Mouse (Mus musculus): Measurements from ENCODE around the gene Slc6a8. TPM values are rescaled to one million over a fixed set of nuclear protein-coding genes. Genes with fewer than 3 reads are reported as not detected.

Slc6a8 gene
- polyA plus RNA-seq, 1 experiment from 2014 or later, result 2.4 TPM

- 0 out of 2 replicates have a peak, but pooled peaks have one; percentile 22 for ATAC-seq (replicated peaks; ENCODE audit: low FRiP score)
- Histone ChIP-seq H3K27me3 (replicated peaks; ENCODE audit: control insufficient read depth, insufficient read depth, low read length) (peaks cover 26% of the 10 kb centered on the region), H3K36me3 (ENCODE audit: control insufficient read depth, insufficient read depth, low read length) (no peaks in the 10 kb centered on the region), H3K9me3 (ENCODE audit: control insufficient read depth, low read length) (no peaks in the 10 kb centered on the region), H3K4me1 (replicated peaks; ENCODE audit: control insufficient read depth, insufficient read depth, low read length) (no peaks in the 10 kb centered on the region), H3K27ac (ENCODE audit: low read depth, low read length) (no peak overlapping the region), H3K4me3 (ENCODE audit: low read depth, low read length) (peak overlapping the region; percentile 60), H3K4me2 (peak overlapping the region; percentile 75), H3K9ac (ENCODE audit: low read depth, low read length) (peak overlapping the region; percentile 65; the same call in 1 of the 2 replicates)
- peak; percentile 36 for DNase-seq (ENCODE audit: low spot score)
- 29% methylated on average over 20 of the region's 20 CpGs for WGBS
These were observed 1.2 kb downstream of the Slc6a8 start for GRCm38 (mm10) chrX:73673968-73674661.

- DNase-seq (ENCODE audit: low spot score), result no peak
- ATAC-seq (replicated peaks; ENCODE audit: low FRiP score), result no peak
- H3K9me3 ChIP-seq (ENCODE audit: control insufficient read depth, low read length), result no peaks in the 10 kb centered on the region
- peaks cover 26% of the 10 kb centered on the region for H3K27me3 ChIP-seq (replicated peaks; ENCODE audit: control insufficient read depth, insufficient read depth, low read length)
- H3K4me3 ChIP-seq (ENCODE audit: low read depth, low read length), result no peak overlapping the region
- WGBS, result 55% methylated on average over 2 of the region's 2 CpGs
- no peak overlapping the region for H3K27ac ChIP-seq (ENCODE audit: low read depth, low read length)
- H3K9ac ChIP-seq (ENCODE audit: low read depth, low read length), result no peak overlapping the region
- no peaks in the 10 kb centered on the region for H3K4me1 ChIP-seq (replicated peaks; ENCODE audit: control insufficient read depth, insufficient read depth, low read length)
- no peak overlapping the region for H3K4me2 ChIP-seq
- no peaks in the 10 kb centered on the region for H3K36me3 ChIP-seq (ENCODE audit: control insufficient read depth, insufficient read depth, low read length)
These were observed 2.3 kb downstream of the Slc6a8 start for GRCm38 (mm10) chrX:73675231-73675630.

- Histone ChIP-seq H3K4me2 (no peak overlapping the region), H3K27me3 (replicated peaks; ENCODE audit: control insufficient read depth, insufficient read depth, low read length) (peaks cover 26% of the 10 kb centered on the region), H3K9me3 (ENCODE audit: control insufficient read depth, low read length) (no peaks in the 10 kb centered on the region), H3K27ac (ENCODE audit: low read depth, low read length) (no peak overlapping the region), H3K9ac (ENCODE audit: low read depth, low read length) (no peak overlapping the region), H3K4me3 (ENCODE audit: low read depth, low read length) (no peak overlapping the region), H3K36me3 (ENCODE audit: control insufficient read depth, insufficient read depth, low read length) (no peaks in the 10 kb centered on the region), H3K4me1 (replicated peaks; ENCODE audit: control insufficient read depth, insufficient read depth, low read length) (no peaks in the 10 kb centered on the region)
- ATAC-seq (replicated peaks; ENCODE audit: low FRiP score) (no peak), DNase-seq (ENCODE audit: low spot score) (no peak)
- WGBS, result 92% methylated on average over 4 of the region's 4 CpGs
These were observed 3.7 kb downstream of the Slc6a8 start for GRCm38 (mm10) chrX:73676668-73677067.

- ATAC-seq (replicated peaks; ENCODE audit: low FRiP score), result no peak
- 85% methylated on average over 2 of the region's 2 CpGs for WGBS
- no peak overlapping the region for H3K9ac ChIP-seq (ENCODE audit: low read depth, low read length)
- no peak overlapping the region for H3K4me2 ChIP-seq
- H3K27ac ChIP-seq (ENCODE audit: low read depth, low read length), result no peak overlapping the region
- no peaks in the 10 kb centered on the region; the same call in 1 of the 2 replicates for H3K27me3 ChIP-seq (replicated peaks; ENCODE audit: control insufficient read depth, insufficient read depth, low read length)
- DNase-seq (ENCODE audit: low spot score), result no peak
- no peaks in the 10 kb centered on the region for H3K9me3 ChIP-seq (ENCODE audit: control insufficient read depth, low read length)
- no peak overlapping the region for H3K4me3 ChIP-seq (ENCODE audit: low read depth, low read length)
- no peaks in the 10 kb centered on the region; the same call in 1 of the 2 replicates for H3K4me1 ChIP-seq (replicated peaks; ENCODE audit: control insufficient read depth, insufficient read depth, low read length)
- H3K36me3 ChIP-seq (ENCODE audit: control insufficient read depth, insufficient read depth, low read length), result no peaks in the 10 kb centered on the region; the same call in 1 of the 2 replicates
These were observed 11.2 kb downstream of the Slc6a8 start for GRCm38 (mm10) chrX:73684156-73684555.

- no peak for DNase-seq (ENCODE audit: low spot score)
- Histone ChIP-seq H3K36me3 (ENCODE audit: control insufficient read depth, insufficient read depth, low read length) (no peaks in the 10 kb centered on the region; the same call in 1 of the 2 replicates), H3K4me1 (replicated peaks; ENCODE audit: control insufficient read depth, insufficient read depth, low read length) (no peaks in the 10 kb centered on the region; the same call in 1 of the 2 replicates), H3K9me3 (ENCODE audit: control insufficient read depth, low read length) (no peaks in the 10 kb centered on the region), H3K9ac (ENCODE audit: low read depth, low read length) (no peak overlapping the region), H3K27me3 (replicated peaks; ENCODE audit: control insufficient read depth, insufficient read depth, low read length) (no peaks in the 10 kb centered on the region; the same call in 1 of the 2 replicates), H3K4me3 (ENCODE audit: low read depth, low read length) (no peak overlapping the region), H3K27ac (ENCODE audit: low read depth, low read length) (no peak overlapping the region), H3K4me2 (no peak overlapping the region)
- no peak for ATAC-seq (replicated peaks; ENCODE audit: low FRiP score)
These were observed 12.0 kb downstream of the Slc6a8 start for GRCm38 (mm10) chrX:73684978-73685377.

- H3K27me3 ChIP-seq (replicated peaks; ENCODE audit: control insufficient read depth, insufficient read depth, low read length), result no peaks in the 10 kb centered on the region; the same call in 1 of the 2 replicates
- ATAC-seq (replicated peaks; ENCODE audit: low FRiP score), result no peak
These were observed 12.7 kb downstream of the Slc6a8 start for GRCm38 (mm10) chrX:73685629-73686028.

GRCm38 (mm10) chrX:73690917-73691629 is 18.1 kb downstream of the Slc6a8 start:
- no peak for DNase-seq (ENCODE audit: low spot score)

More at GRCm38 (mm10) chrX:73685629-73686028, 12.7 kb downstream of the Slc6a8 start:
- Histone ChIP-seq H3K9ac (ENCODE audit: low read depth, low read length) (no peak overlapping the region), H3K4me2 (no peak overlapping the region), H3K9me3 (ENCODE audit: control insufficient read depth, low read length) (no peaks in the 10 kb centered on the region), H3K27ac (ENCODE audit: low read depth, low read length) (no peak overlapping the region), H3K4me3 (ENCODE audit: low read depth, low read length) (no peak overlapping the region), H3K36me3 (ENCODE audit: control insufficient read depth, insufficient read depth, low read length) (no peaks in the 10 kb centered on the region; the same call in 1 of the 2 replicates), H3K4me1 (replicated peaks; ENCODE audit: control insufficient read depth, insufficient read depth, low read length) (no peaks in the 10 kb centered on the region; the same call in 1 of the 2 replicates)
- WGBS, result 67% methylated on average over 3 of the region's 3 CpGs
- DNase-seq (ENCODE audit: low spot score), result no peak

GRCm38 (mm10) chrX:73700472-73700871 is 27.5 kb downstream of the Slc6a8 start:
- H3K9ac ChIP-seq (ENCODE audit: low read depth, low read length), result no peak overlapping the region
- H3K4me3 ChIP-seq (ENCODE audit: low read depth, low read length), result no peak overlapping the region
- ATAC-seq (replicated peaks; ENCODE audit: low FRiP score) (no peak), DNase-seq (ENCODE audit: low spot score) (no peak)
- no peaks in the 10 kb centered on the region for H3K9me3 ChIP-seq (ENCODE audit: control insufficient read depth, low read length)
- no peaks in the 10 kb centered on the region for H3K4me1 ChIP-seq (replicated peaks; ENCODE audit: control insufficient read depth, insufficient read depth, low read length)
- 86% methylated on average over 1 of the region's 1 CpGs for WGBS
- no peaks in the 10 kb centered on the region for H3K27me3 ChIP-seq (replicated peaks; ENCODE audit: control insufficient read depth, insufficient read depth, low read length)
- no peak overlapping the region for H3K4me2 ChIP-seq
- no peak overlapping the region for H3K27ac ChIP-seq (ENCODE audit: low read depth, low read length)
- H3K36me3 ChIP-seq (ENCODE audit: control insufficient read depth, insufficient read depth, low read length), result no peaks in the 10 kb centered on the region

More at GRCm38 (mm10) chrX:73690917-73691629, 18.1 kb downstream of the Slc6a8 start:
- no peaks in the 10 kb centered on the region; the same call in 1 of the 2 replicates for H3K36me3 ChIP-seq (ENCODE audit: control insufficient read depth, insufficient read depth, low read length)
- H3K27me3 ChIP-seq (replicated peaks; ENCODE audit: control insufficient read depth, insufficient read depth, low read length), result peaks cover 2% of the 10 kb centered on the region; the same call in 1 of the 2 replicates
- 71% methylated on average over 5 of the region's 5 CpGs for WGBS
- H3K4me3 ChIP-seq (ENCODE audit: low read depth, low read length), result no peak overlapping the region
- no peak overlapping the region for H3K9ac ChIP-seq (ENCODE audit: low read depth, low read length)
- no peak overlapping the region for H3K27ac ChIP-seq (ENCODE audit: low read depth, low read length)
- H3K4me1 ChIP-seq (replicated peaks; ENCODE audit: control insufficient read depth, insufficient read depth, low read length), result no peaks in the 10 kb centered on the region
- H3K9me3 ChIP-seq (ENCODE audit: control insufficient read depth, low read length), result no peaks in the 10 kb centered on the region
- no peak; the same call in 1 of the 2 replicates for ATAC-seq (replicated peaks; ENCODE audit: low FRiP score)
- H3K4me2 ChIP-seq, result no peak overlapping the region

Measured in liver, embryonic 11.5 days (tissue).